Mouse (Mus musculus) intestine, embryonic 14.5 days (tissue): Measurements from ENCODE around the gene Rnf169. TPM values are rescaled to one million over a fixed set of nuclear protein-coding genes. Genes with fewer than 3 reads are reported as not detected.

Experiments used
- ATAC-seq: fragments of 200-750 bp; cut with Nextera tagmentation; replicated peaks from 2 replicates; pipeline ENCODE4 v1.8.0; 2017; ENCODE audit warnings: low read depth, moderate number of reproducible peaks, moderate TSS enrichment, moderate library complexity; ENCODE audit not compliant: low FRiP score, low TSS enrichment
- DNase-seq: peaks from one replicate; pipeline ENCODE4 v3.0.0-alpha.2; 2018; ENCODE audit warnings: low spot score
- H3K27ac ChIP-seq: fragments of 300-500 bp; sonication (generic); 2 replicates; pipeline ENCODE4 v1.5.1; 2014; ENCODE audit warnings: low read depth, mild to moderate bottlenecking, control low read depth
- H3K27me3 ChIP-seq: fragments of 300-500 bp; sonication (generic); replicated peaks from 2 replicates; pipeline ENCODE4 v1.6.1; 2014; ENCODE audit warnings: low read length, control low read depth; ENCODE audit not compliant: control insufficient read depth, insufficient read depth
- H3K36me3 ChIP-seq: fragments of 300-500 bp; sonication (generic); 2 replicates; pipeline ENCODE4 v1.6.1; 2014; ENCODE audit warnings: low read length, control low read depth; ENCODE audit not compliant: control insufficient read depth, insufficient read depth
- H3K4me1 ChIP-seq: fragments of 300-500 bp; sonication (generic); replicated peaks from 2 replicates; pipeline ENCODE4 v1.6.1; 2014; ENCODE audit warnings: low read length, control low read depth, mixed read lengths; ENCODE audit not compliant: control insufficient read depth, insufficient read depth
- H3K4me2 ChIP-seq: fragments of 300-500 bp; sonication (generic); 2 replicates; pipeline ENCODE4 v1.6.1; 2014; ENCODE audit warnings: low read length
- H3K4me3 ChIP-seq: fragments of 300-500 bp; sonication (generic); 2 replicates; pipeline ENCODE4 v1.5.1; 2014; ENCODE audit warnings: low read depth, low read length, control low read depth, mixed read lengths
- H3K9ac ChIP-seq: fragments of 300-500 bp; sonication (generic); 2 replicates; pipeline ENCODE4 v1.6.1; 2014; ENCODE audit warnings: mild to moderate bottlenecking, low read length
- H3K9me3 ChIP-seq: fragments of 300-500 bp; sonication (generic); 2 replicates; pipeline ENCODE4 v1.6.1; 2016; ENCODE audit warnings: low read length, control low read depth; ENCODE audit not compliant: control insufficient read depth
- WGBS: fragments of 180-500 bp; shearing (Covaris S2); extraction: QIAGEN DNeasy Blood & Tissue Kit; methylation state at CpG from one replicate; pipeline ENCODE4 v1.1.7; 2014; 5-methylcytosine and 5-hydroxymethylcytosine counted together
- polyA plus RNA-seq: library from polyadenylated mRNA; unstranded; fragments of >200 nt; fragmentation: Nextera tagmentation; extraction: Ambion mirVana; gene quantifications from 2 replicates; pipeline ENCODE4 v1.2.1, GENCODE M21; 2014

Gene Rnf169
- polyA plus RNA-seq, 1 experiment from 2014 or later = 6.7 TPM

- Histone ChIP-seq H3K4me2 (no peak overlapping the region), H3K36me3 (no peaks in the 10 kb centered on the region), H3K4me1 (0 out of 2 replicates have a peak, but pooled peaks cover 3% of the 10 kb centered on the region), H3K9ac (no peak overlapping the region), H3K27me3 (peaks cover 54% of the 10 kb centered on the region), H3K9me3 (no peaks in the 10 kb centered on the region), H3K4me3 (no peak overlapping the region), H3K27ac (no peak overlapping the region)
- WGBS = 88% methylated on average over 4 of the region's 4 CpGs
- no peak for DNase-seq
- ATAC-seq = no peak
Measured at GRCm38 (mm10) chr7:100008765-100009164, 28.5 kb upstream of the Rnf169 start.

- Histone ChIP-seq H3K4me2 (peak overlapping the region; percentile 95), H3K27ac (no peak overlapping the region), H3K4me1 (no peaks in the 10 kb centered on the region), H3K27me3 (peaks cover 54% of the 10 kb centered on the region), H3K9me3 (no peaks in the 10 kb centered on the region), H3K4me3 (peak overlapping the region; percentile 37), H3K36me3 (no peaks in the 10 kb centered on the region), H3K9ac (no peak overlapping the region)
- no peak for DNase-seq
- 4% methylated on average over 11 of the region's 11 CpGs for WGBS
- ATAC-seq = no peak
Measured at GRCm38 (mm10) chr7:100006411-100006810, 26.2 kb upstream of the Rnf169 start.

- H3K4me1 ChIP-seq = no peaks in the 10 kb centered on the region
- H3K4me3 ChIP-seq = peak within 1 kb of the TSS; percentile 37
- H3K9ac ChIP-seq = peak within 1 kb of the TSS; percentile 29; the same call in 1 of the 2 replicates
- no peak within 1 kb of the TSS for H3K27ac ChIP-seq
- under 1% methylated on average over 42 of the region's 44 CpGs for WGBS
- H3K9me3 ChIP-seq = no peaks in the 10 kb centered on the region
- peaks cover 54% of the 10 kb centered on the region for H3K27me3 ChIP-seq
- H3K36me3 ChIP-seq = no peaks in the 10 kb centered on the region
- H3K4me2 ChIP-seq = peak within 1 kb of the TSS; percentile 95
- DNase-seq = peak; percentile 75
- ATAC-seq = peak; percentile 79
Measured at GRCm38 (mm10) chr7:100005790-100006189, 25.5 kb upstream of the Rnf169 start, which contains the start of gene Chrdl2. TSS of gene Chrdl2 (plus strand) at chr7:100006172.

- DNase-seq = no peak
- no peak for ATAC-seq
- H3K27me3 ChIP-seq = peaks cover 46% of the 10 kb centered on the region
Measured at GRCm38 (mm10) chr7:100003781-100004180, 23.5 kb upstream of the Rnf169 start.

GRCm38 (mm10) chr7:99998668-99999067, 18.4 kb upstream of the Rnf169 start:
- no peaks in the 10 kb centered on the region for H3K27me3 ChIP-seq

More at GRCm38 (mm10) chr7:100003781-100004180, 23.5 kb upstream of the Rnf169 start:
- no peaks in the 10 kb centered on the region for H3K4me1 ChIP-seq
- H3K9ac ChIP-seq = no peak overlapping the region
- H3K9me3 ChIP-seq = no peaks in the 10 kb centered on the region
- no peaks in the 10 kb centered on the region for H3K36me3 ChIP-seq
- H3K4me3 ChIP-seq = no peak overlapping the region
- H3K4me2 ChIP-seq = no peak overlapping the region
- no peak overlapping the region for H3K27ac ChIP-seq
- WGBS = 49% methylated on average over 9 of the region's 9 CpGs

DNA sequence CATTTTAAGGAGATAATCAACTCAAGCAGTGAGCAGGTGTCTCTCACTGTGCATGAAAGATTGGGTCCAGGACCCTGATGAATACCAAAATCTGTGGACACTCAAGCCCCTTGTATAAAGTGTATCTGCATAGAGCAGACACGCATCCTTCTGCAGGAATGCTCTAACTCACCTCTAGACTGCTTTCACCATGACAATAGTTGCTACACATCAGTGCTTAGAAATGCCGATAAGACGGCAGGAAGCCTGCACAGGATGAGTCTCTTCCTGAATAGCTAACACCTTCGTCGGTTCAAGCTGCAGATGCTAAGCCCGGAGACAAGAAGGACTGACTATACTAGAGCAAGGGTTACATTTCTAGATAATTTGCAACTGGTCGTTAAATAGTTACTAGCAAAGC, 14.9 kb upstream of the Rnf169 start:
- Histone ChIP-seq H3K4me3 (no peak overlapping the region), H3K9me3 (no peaks in the 10 kb centered on the region), H3K4me2 (no peak overlapping the region), H3K36me3 (no peaks in the 10 kb centered on the region), H3K27ac (no peak overlapping the region), H3K27me3 (no peaks in the 10 kb centered on the region), H3K9ac (no peak overlapping the region), H3K4me1 (no peaks in the 10 kb centered on the region)
- DNase-seq = no peak
- no peak for ATAC-seq
- WGBS = 74% methylated on average over 7 of the region's 7 CpGs

More at GRCm38 (mm10) chr7:99998668-99999067, 18.4 kb upstream of the Rnf169 start:
- Histone ChIP-seq H3K4me3 (no peak overlapping the region), H3K9ac (no peak overlapping the region), H3K36me3 (no peaks in the 10 kb centered on the region), H3K4me2 (no peak overlapping the region), H3K27ac (no peak overlapping the region), H3K9me3 (no peaks in the 10 kb centered on the region), H3K4me1 (no peaks in the 10 kb centered on the region)
- WGBS = 84% methylated on average over 3 of the region's 3 CpGs
- DNase-seq (no peak), ATAC-seq (no peak)

GRCm38 (mm10) chr7:99993159-99993558, 12.9 kb upstream of the Rnf169 start:
- Histone ChIP-seq H3K4me1 (no peaks in the 10 kb centered on the region), H3K27ac (no peak overlapping the region), H3K4me3 (no peak overlapping the region), H3K4me2 (no peak overlapping the region), H3K9ac (no peak overlapping the region), H3K27me3 (no peaks in the 10 kb centered on the region), H3K36me3 (no peaks in the 10 kb centered on the region), H3K9me3 (no peaks in the 10 kb centered on the region)
- ATAC-seq (no peak), DNase-seq (no peak)
- 87% methylated on average over 7 of the region's 7 CpGs for WGBS

- no peaks in the 10 kb centered on the region for H3K9me3 ChIP-seq
- no peaks in the 10 kb centered on the region for H3K4me1 ChIP-seq
- ATAC-seq (no peak), DNase-seq (no peak)
- no peak overlapping the region for H3K4me3 ChIP-seq
- no peak overlapping the region for H3K27ac ChIP-seq
- 78% methylated on average over 8 of the region's 8 CpGs for WGBS
- no peaks in the 10 kb centered on the region for H3K36me3 ChIP-seq
- no peak overlapping the region for H3K9ac ChIP-seq
- H3K27me3 ChIP-seq = no peaks in the 10 kb centered on the region
- no peak overlapping the region for H3K4me2 ChIP-seq
Measured at GRCm38 (mm10) chr7:99990990-99991707, 10.9 kb upstream of the Rnf169 start.
